Mouse (Mus musculus) stomach, postnatal 0 days (tissue): ENCODE results near the gene Crybb2. TPM values are rescaled to one million over a fixed set of nuclear protein-coding genes. Genes with fewer than 3 reads are reported as not detected.

Experiments used
- ATAC-seq: fragments of 200-750 bp; cut with Nextera tagmentation; 2 replicates; pipeline ENCODE4 v1.8.0; 2017; ENCODE audit not compliant: low FRiP score, low TSS enrichment
- DNase-seq: peaks from one replicate; pipeline ENCODE4 v3.0.0-alpha.2; 2016; ENCODE audit warnings: low spot score
- H3K27ac ChIP-seq: fragments of 300-500 bp; sonication (generic); replicated peaks from 2 replicates; pipeline ENCODE4 v1.5.1; 2014; ENCODE audit warnings: mild to moderate bottlenecking, control low read depth
- H3K27me3 ChIP-seq: fragments of 300-500 bp; sonication (generic); 2 replicates; pipeline ENCODE4 v1.6.1; 2014; ENCODE audit warnings: low read length; ENCODE audit not compliant: control insufficient read depth, insufficient read depth
- H3K36me3 ChIP-seq: fragments of 300-500 bp; sonication (generic); 2 replicates; pipeline ENCODE4 v1.6.1; 2014; ENCODE audit warnings: low read length, mixed read lengths; ENCODE audit not compliant: control insufficient read depth, insufficient read depth
- H3K4me1 ChIP-seq: fragments of 300-500 bp; sonication (generic); replicated peaks from 2 replicates; pipeline ENCODE4 v1.6.1; 2014; ENCODE audit warnings: antibody characterized with exemption; ENCODE audit not compliant: control insufficient read depth, insufficient read depth
- H3K4me2 ChIP-seq: fragments of 300-500 bp; sonication (generic); replicated peaks from 2 replicates; pipeline ENCODE4 v1.6.1; 2014; ENCODE audit warnings: low read depth, mild to moderate bottlenecking, control low read depth, moderate library complexity
- H3K4me3 ChIP-seq: fragments of 300-500 bp; sonication (generic); 2 replicates; pipeline ENCODE4 v1.5.1; 2014; ENCODE audit warnings: low read depth, low read length, control low read depth
- H3K9ac ChIP-seq: fragments of 300-500 bp; sonication (generic); 2 replicates; pipeline ENCODE4 v1.6.1; 2014; ENCODE audit warnings: mild to moderate bottlenecking, low read length, control low read depth, mixed read lengths
- H3K9me3 ChIP-seq: fragments of 300-500 bp; sonication (generic); 2 replicates; pipeline ENCODE4 v1.6.1; 2016; ENCODE audit warnings: low read length; ENCODE audit not compliant: control insufficient read depth
- CTCF ChIP-seq: IDR thresholded peaks from 2 replicates; pipeline ENCODE4 v1.5.1; 2016; ENCODE audit warnings: antibody characterized with exemption, low read depth, mild to moderate bottlenecking, moderate library complexity
- EP300 ChIP-seq: optimal IDR thresholded peaks from 2 replicates; pipeline ENCODE3; 2016; ENCODE audit warnings: antibody characterized with exemption
- whole genome bisulfite sequencing: fragments of 180-500 bp; shearing (Covaris S2); extraction: QIAGEN DNeasy Blood & Tissue Kit; methylation state at CpG from one replicate; pipeline ENCODE4 v1.1.7; 2014; 5-methylcytosine and 5-hydroxymethylcytosine counted together
- polyA plus RNA-seq: library from polyadenylated mRNA; unstranded; fragments of >200 nt; fragmentation: Nextera tagmentation; extraction: Ambion mirVana; gene quantifications from 2 replicates; pipeline ENCODE4 v1.2.1, GENCODE M21; 2015

The Crybb2 gene
- polyA plus RNA-seq, 1 experiment from 2014 or later: not detected

GRCm38 (mm10) chr5:113090077-113090690, 20.3 kb upstream of the Crybb2 start:
- ATAC-seq: no peak
- DNase-seq: no peak
- Histone ChIP-seq H3K9me3 (no peaks in the 10 kb centered on the region), H3K27ac (no peak overlapping the region), H3K27me3 (no peaks in the 10 kb centered on the region), H3K4me2 (no peak overlapping the region), H3K4me3 (no peak overlapping the region), H3K4me1 (no peaks in the 10 kb centered on the region), H3K36me3 (peaks cover 11% of the 10 kb centered on the region), H3K9ac (no peak overlapping the region)
- 85% methylated on average over 24 of the region's 24 CpGs for WGBS
- no peak for TF ChIP-seq CTCF
- no peak for TF ChIP-seq EP300

- DNase-seq (no peak), ATAC-seq (no peak)
- H3K4me2 ChIP-seq: no peak overlapping the region
- no peak overlapping the region for H3K27ac ChIP-seq
- WGBS: 77% methylated on average over 2 of the region's 2 CpGs
- H3K27me3 ChIP-seq: no peaks in the 10 kb centered on the region
- no peak overlapping the region for H3K4me3 ChIP-seq
- no peaks in the 10 kb centered on the region for H3K9me3 ChIP-seq
- no peak for TF ChIP-seq EP300
- TF ChIP-seq CTCF: no peak
- no peaks in the 10 kb centered on the region for H3K4me1 ChIP-seq
- H3K9ac ChIP-seq: no peak overlapping the region
- H3K36me3 ChIP-seq: peaks cover 9% of the 10 kb centered on the region
Observed at GRCm38 (mm10) chr5:113087465-113087864, 17.5 kb upstream of the Crybb2 start.

- ATAC-seq (no peak), DNase-seq (no peak)
Observed at GRCm38 (mm10) chr5:113086990-113087389, 17.1 kb upstream of the Crybb2 start.

GRCm38 (mm10) chr5:113086439-113086838, 16.5 kb upstream of the Crybb2 start:
- no peak for DNase-seq
- 74% methylated on average over 12 of the region's 12 CpGs for WGBS
- TF ChIP-seq CTCF (no peak), EP300 (no peak)

More at GRCm38 (mm10) chr5:113086990-113087389, 17.1 kb upstream of the Crybb2 start:
- H3K4me3 ChIP-seq: no peak overlapping the region
- 48% methylated on average over 4 of the region's 4 CpGs for WGBS
- no peaks in the 10 kb centered on the region for H3K4me1 ChIP-seq
- H3K9me3 ChIP-seq: no peaks in the 10 kb centered on the region
- no peak overlapping the region for H3K27ac ChIP-seq
- H3K9ac ChIP-seq: no peak overlapping the region
- no peak overlapping the region for H3K4me2 ChIP-seq
- TF ChIP-seq CTCF: no peak
- no peak for TF ChIP-seq EP300
- H3K36me3 ChIP-seq: peaks cover 9% of the 10 kb centered on the region
- no peaks in the 10 kb centered on the region for H3K27me3 ChIP-seq

GRCm38 (mm10) chr5:113085931-113086330, 16.0 kb upstream of the Crybb2 start:
- H3K36me3 ChIP-seq: peaks cover 9% of the 10 kb centered on the region
- DNase-seq (no peak), ATAC-seq (no peak)
- no peak overlapping the region for H3K27ac ChIP-seq
- no peak for TF ChIP-seq EP300
- no peak for TF ChIP-seq CTCF
- H3K9ac ChIP-seq: no peak overlapping the region
- H3K9me3 ChIP-seq: no peaks in the 10 kb centered on the region
- H3K27me3 ChIP-seq: no peaks in the 10 kb centered on the region
- 60% methylated on average over 2 of the region's 2 CpGs for WGBS
- no peak overlapping the region for H3K4me3 ChIP-seq
- no peak overlapping the region for H3K4me2 ChIP-seq
- H3K4me1 ChIP-seq: no peaks in the 10 kb centered on the region

More at GRCm38 (mm10) chr5:113086439-113086838, 16.5 kb upstream of the Crybb2 start:
- no peaks in the 10 kb centered on the region for H3K4me1 ChIP-seq
- peaks cover 9% of the 10 kb centered on the region for H3K36me3 ChIP-seq
- no peak for ATAC-seq
- no peaks in the 10 kb centered on the region for H3K9me3 ChIP-seq
- H3K27ac ChIP-seq: no peak overlapping the region
- no peaks in the 10 kb centered on the region for H3K27me3 ChIP-seq
- no peak overlapping the region for H3K9ac ChIP-seq
- H3K4me3 ChIP-seq: no peak overlapping the region
- H3K4me2 ChIP-seq: no peak overlapping the region

GRCm38 (mm10) chr5:113084309-113084708, 14.4 kb upstream of the Crybb2 start:
- ATAC-seq: peak; percentile 45

More at GRCm38 (mm10) chr5:113084309-113084708, 14.4 kb upstream of the Crybb2 start:
- TF ChIP-seq CTCF: no peak
- TF ChIP-seq EP300: no peak
- no peak for DNase-seq
- Histone ChIP-seq H3K36me3 (no peaks in the 10 kb centered on the region), H3K4me3 (no peak overlapping the region), H3K27me3 (no peaks in the 10 kb centered on the region), H3K9ac (no peak overlapping the region), H3K27ac (no peak overlapping the region), H3K4me2 (no peak overlapping the region), H3K4me1 (no peaks in the 10 kb centered on the region), H3K9me3 (no peaks in the 10 kb centered on the region)
- 70% methylated on average over 2 of the region's 2 CpGs for WGBS
